Mouse (Mus musculus) fat pad, adult 2 months (tissue): ENCODE data around the gene Cpne9.
A peak's percentile ranks its signal among the peaks of the same experiment; 100 is the strongest.
"Not testable (repeated sequence)": the region's sequence is repeated elsewhere in the genome, so short reads cannot be mapped to it uniquely, and the experiment has no call there.

ENCODE experiments used
- DNase-seq: peaks from one replicate; pipeline ENCODE4 v3.0.0-alpha.2; 2011; ENCODE audit warnings: low read depth, low spot score; ENCODE audit errors: extremely low read depth

Gene Cpne9

DNA sequence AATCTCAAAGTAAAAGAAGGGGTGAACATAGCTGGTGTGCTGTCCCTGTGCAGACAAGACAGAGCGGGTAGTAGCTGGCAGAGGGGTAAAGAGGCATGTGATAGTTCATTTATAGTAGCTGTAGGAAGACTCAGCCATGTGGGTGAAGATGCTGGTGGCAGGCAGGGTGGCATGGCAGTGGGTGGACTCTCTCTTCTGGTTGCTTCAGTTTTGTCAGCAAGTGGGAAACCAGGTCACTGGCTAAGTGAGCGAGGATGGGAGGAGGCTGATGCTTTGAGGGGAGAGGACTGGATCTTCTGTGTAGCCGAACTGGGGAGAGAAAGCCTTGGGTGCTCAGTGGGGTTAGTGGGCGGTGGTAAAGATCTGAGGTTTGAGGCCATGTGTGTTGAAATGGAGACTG is 5.1 kb downstream of the Cpne9 start:
- no peak for DNase-seq

DNA sequence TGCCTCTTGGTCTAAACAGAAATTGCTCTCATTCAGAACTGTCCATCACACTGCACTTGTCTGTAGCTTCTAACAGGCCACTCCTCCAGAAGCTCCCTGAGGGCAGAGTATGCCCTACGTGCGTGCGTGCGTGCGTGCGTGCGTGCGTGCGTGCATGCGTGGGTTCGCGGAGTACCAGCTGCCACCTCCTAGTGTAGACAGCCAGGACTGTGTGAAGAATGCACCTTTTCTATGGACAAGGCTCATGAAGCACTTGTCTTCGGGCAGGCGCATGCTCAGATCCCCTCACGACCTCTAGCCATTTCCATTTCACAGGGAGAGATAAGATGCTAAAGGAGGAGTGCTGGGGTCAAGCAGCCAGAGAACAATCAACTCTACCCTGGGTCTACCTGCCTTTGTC is 7.2 kb downstream of the Cpne9 start:
- DNase-seq: no peak

DNA sequence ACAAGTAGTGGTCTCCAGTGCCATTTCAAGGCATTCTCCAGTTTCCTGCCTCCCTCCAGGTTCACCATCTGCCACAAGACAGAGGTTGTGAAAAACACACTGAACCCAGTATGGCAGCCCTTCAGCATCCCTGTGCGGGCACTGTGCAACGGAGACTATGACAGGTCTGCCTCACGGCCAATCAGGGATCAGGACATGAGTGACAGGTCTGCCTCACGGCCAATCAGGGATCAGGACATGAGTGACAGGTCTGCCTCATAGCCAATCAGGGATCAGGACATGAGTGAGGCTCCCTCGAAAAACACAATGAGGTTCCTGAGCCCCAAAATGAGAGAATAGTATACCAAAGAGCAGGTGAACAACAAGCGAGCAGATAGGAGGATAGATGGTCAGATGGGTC is 8.2 kb downstream of the Cpne9 start:
- no peak for DNase-seq

DNA sequence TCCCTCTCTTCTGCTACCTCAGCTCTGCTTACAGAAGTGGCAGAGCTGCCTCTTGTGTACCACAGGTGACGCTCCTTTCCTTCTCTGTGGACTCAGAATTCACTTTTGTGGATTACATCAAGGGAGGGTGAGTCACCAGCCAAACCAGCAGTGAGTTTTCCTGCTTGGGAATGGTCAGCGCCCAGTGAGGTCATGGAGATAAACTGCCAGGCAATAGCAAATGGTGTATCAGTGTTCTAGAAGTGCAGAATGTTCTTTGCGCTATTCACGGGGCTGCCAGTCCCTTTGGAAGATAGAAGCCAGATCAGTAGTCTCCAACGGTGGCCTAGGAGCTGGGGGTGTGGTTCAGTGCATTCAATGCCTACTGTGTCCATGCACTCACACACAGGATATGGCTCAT is 10.8 kb downstream of the Cpne9 start:
- no peak for DNase-seq

DNA sequence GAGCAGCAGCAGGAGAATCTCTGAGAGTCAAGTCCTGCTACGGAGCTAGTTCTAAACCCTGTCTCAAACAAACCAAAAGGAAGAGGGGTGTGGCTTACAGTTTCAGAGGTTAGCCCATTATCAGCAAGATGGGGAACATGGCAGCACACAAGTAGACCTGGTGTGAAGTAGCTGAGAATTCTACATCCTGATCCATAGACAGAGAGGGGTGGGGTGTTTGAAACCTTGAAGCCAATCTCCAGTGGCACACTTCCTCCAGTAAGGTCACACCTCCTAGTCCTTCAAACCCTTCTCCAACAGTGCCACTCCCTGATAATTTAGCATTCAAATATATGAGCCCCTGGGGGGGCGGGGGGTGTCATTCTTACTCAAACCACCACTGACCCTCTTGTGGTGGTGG is 13.9 kb downstream of the Cpne9 start:
- DNase-seq: no peak

DNA sequence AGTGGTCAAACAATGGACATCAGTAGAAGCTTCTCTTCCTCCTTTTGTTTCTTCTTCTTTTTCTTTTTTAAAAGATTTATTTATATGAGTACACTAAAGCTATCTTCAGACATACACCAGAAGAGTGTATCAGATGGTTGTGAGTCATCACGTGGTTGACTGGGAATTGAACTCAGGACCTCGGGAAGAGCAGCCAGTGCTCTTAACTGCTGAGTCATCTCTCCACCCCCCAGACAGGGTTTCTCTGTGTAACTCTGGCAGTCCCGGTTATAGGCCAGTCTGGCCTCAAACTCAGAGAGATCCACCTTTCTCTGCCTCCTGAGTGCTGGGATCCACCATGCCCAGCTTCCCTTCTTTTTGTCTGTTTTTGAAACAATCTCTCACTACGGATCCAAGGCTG is 14.5 kb downstream of the Cpne9 start:
- DNase-seq: no peak

DNA sequence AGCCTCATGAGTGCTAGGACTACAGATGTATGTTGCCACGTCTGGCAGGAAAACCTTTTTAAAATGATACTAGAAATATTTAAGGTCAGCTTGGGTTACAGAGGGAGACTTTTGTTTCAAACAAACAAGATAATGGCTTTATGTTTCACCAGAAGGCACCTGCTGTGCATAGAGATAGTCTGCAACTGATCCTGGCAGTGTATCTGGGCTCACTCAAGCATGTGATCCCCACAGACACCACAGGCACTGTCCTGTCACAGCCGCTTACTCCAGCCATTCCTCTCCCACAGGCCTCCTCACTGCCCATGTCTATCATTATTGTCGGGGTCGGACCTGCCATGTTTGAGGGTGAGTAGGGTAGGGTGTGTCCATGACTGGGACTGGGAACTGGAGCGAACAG is 19.2 kb downstream of the Cpne9 start:
- DNase-seq: no peak

DNA sequence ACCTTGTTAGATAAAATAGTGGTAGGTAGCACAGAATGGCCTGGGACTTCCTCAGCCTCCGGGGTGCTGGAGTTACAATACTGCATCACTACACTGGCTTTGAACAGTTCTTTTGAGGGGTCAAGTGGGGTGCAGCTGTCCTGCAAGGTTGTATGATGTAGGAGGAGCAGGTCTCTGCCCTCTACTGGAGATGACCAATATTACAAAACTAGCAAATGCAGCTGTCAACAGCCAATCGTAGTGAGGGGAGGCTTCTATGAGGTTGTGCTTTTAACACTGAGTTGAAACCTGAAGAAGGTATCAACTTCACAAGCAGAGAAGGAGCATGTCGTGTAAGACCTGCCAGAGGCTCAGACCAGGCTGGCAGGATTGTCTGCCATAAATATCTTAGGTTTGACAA is 20.2 kb downstream of the Cpne9 start:
- DNase-seq: no peak

DNA sequence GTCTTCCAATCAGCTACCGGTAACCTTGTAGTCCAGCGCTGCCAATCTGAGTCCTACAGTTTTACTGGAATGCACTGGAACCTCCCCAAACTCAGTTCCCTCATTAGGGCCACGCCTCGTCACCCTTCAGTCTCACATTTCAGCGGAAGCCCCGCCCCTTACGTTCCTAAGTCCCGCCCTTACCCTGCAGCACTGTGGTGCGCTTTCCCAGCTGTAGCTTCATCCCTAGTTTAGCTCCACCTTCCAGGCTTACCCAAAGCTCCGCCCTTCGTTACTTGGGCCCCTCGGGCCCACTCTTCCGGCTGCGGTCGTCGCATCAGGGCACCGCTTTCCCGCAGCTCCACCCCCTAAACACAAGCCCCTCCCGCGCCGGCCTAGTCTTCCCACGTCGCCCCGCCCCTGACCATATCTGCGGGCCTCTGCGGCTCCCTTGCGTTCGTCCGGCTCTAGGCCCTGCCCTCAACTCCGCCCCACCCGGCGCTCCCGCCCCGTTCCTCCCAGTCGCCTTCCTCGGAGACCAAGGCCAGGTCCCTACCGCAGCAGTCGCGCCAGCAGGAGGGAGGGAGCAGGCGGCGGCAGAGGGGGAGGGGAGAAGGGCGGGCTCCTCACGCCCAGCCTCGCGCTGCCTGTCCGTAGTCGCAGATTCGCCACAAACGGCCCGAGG is 24.3 kb downstream of the Cpne9 start:
- DNase-seq: peak; percentile 92

DNA sequence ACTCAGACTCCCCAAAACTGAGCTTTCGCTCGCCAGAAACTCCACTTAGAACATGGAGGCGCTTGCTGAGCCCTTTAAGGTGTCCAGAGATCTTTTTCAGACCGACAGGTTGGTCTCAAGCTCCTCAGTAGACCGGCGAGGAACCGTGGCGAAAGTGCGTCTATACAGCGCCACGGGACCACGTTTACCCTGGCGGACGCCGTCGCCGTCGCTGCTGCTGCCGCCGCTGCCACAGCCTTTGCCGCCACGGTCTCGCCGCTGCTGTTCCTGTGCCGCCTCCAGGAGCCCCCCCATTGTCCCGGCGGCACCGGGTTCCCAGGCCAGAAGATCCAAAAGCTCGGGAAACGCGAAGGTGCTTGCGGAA is 24.9 kb downstream of the Cpne9 start, which contains the start of gene Brpf1:
Gene Brpf1 (plus strand): TSS at position 152 of the 364 bp plus-strand sequence.
- no peak for DNase-seq

DNA sequence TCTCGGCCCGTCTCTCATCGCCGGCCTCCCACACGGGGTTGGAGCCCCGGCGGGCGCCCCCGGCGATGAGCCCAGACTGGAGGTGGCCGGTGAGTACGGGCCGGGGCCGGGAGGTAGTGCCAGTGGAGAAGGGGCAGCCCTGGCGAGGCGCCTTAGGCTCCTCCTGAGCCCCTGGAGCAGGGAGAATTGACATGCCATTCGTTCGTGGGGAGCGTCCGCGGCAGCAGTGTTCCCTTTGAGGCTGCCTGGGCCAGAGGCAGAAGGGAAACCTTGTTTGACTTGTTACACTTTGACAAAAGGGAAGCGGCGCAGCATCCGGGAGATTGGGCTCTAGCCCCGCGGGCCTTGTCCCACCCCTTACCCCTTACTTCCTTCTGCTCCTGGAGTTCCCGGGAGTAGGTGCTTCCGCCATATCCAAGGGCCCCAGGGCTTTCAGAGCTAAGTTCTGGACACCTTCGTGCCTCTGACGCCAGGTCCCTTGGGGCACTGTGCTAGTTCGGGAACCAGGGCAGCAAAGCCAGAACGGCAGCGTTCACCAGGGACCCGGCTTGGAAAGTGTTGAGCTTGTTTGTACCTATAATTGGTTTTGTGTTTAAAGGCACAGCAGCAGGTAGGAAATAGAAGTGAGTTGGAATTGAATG is 25.5 kb downstream of the Cpne9 start:
- no peak for DNase-seq

DNA sequence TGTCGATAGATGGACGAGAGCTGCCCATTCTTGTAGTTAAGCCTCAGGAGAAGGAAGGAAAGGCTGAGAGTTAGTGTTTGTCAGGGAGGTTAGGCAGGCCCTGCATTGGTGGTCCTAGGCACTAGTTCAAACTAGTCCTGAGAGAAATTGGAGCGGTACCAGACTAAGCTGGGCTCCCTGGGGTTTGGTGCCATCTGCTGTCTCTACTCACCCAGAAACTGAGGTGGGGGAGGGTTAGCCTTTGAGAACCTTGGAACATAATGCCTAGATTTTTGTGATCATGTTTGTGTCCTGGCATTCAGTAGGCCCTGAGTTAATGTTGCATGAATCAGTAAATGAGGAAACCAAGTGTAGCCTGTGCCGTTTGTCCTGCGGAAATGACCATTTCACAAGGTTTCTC is 26.0 kb downstream of the Cpne9 start:
- no peak for DNase-seq

DNA sequence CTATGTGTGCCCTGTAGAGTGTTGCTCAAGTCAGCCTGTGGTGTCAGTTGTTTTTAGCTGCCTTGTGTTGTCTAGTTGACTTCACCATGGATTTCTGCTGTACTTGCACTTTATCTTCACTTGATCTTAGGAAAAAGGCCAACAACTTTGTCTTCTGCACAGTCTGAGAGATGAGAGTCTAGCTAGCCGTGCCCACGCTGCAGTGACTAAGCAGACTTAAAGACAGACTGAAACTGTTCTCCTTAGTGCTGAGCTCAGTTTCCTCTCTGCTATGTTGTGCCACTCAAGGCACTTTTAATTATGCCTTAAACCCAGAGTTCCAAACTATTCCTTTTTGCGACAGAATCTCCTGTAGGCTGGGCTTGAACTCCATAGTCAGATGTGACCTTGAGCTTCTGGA is 33.9 kb downstream of the Cpne9 start:
- DNase-seq: no peak

DNA sequence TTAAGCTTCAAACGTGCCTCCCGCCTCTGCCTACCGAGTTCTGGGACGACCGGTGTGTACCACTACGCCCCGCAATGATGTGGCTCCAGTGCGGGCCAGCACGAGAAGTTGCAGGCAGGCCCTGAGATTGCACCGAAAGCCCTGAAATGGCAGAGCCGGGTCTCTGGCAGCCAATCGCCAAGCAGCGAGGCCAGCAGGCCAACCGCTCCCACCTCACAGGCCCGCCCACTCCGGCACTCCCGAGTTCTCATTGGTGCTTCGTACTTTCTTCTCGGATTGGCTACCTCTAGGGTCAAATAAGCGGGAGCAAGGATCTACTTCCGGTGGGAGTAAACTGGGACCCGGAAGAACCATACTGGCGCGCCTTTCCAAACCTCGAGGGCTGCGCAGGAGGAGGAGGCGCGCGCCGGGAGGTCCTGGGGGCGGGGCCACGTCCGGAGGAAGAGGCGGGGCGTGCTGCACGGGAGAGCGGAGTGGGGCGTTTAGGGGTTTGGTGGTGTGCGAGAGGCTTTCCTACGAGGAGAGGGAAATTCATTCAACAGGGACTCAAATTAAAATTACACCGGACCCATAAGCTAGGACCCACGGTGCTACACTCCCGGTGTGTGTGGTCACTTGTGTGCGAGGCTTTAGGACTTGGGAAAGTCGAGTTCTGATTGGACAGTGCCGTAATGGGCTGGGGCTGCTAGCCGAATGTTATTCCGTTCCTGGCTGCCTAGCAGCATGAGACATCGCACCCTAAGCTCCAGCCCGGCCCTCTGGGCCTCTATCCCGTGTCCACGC is 44.6 kb downstream of the Cpne9 start, which contains the start of gene Ogg1:
Gene Ogg1 (plus strand): TSS at position 440 of the 783 bp plus-strand sequence.
- DNase-seq: peak; percentile 92

DNA sequence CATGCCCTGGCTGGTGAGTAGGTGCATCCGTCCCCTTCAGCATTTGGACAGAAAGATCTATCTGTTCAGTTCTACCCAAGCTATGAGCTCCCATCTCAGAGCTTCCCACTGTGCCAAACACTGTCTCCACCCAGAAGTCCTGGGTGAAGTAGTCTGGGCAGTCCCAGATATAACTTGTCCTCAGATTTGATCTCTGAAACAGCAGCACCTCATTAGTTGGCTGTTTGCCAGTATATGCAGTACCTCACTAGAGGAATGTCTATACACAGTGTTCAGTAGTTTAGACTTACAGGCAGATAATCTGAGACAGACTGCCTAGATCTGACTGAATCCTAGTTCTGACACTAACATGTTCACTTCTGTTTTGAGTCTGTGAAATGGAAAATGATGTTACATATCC is 47.3 kb downstream of the Cpne9 start:
- no peak for DNase-seq

DNA sequence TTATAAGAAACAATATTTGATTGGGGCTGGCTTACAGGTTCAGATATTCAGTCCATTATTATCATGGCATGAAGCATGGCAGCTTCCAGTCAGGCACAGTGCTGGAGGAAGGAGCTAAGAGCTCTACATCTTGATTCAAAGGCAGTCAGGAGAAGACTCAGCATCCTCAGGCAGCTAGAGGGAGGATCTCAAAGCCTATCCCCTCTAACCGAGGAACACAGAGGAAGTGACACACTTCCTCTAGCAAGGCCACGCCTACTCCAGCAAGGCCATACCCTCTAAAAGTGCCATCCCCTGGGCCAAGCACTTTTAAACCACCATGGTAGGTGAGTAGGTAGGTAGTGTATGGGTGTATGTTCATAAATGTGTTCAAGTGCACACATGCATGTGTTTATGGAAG is 48.4 kb downstream of the Cpne9 start:
- DNase-seq: no peak

DNA sequence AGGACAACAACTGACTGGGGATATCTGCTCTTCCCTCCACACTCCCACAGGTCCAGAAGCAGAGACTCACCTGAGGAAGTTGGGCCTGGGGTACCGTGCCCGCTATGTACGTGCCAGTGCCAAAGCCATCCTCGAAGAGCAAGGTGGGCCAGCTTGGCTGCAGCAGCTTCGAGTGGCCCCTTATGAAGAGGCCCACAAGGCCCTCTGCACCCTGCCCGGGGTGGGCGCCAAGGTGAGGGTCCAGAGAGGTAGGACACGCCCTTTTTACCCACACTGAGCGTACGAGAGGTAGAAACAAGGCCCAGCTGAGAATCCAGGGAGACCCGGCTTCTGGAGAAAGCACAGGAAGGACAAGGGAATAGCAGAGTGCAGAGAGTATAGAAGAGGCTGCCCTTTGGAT is 49.6 kb downstream of the Cpne9 start:
- DNase-seq: no peak

DNA sequence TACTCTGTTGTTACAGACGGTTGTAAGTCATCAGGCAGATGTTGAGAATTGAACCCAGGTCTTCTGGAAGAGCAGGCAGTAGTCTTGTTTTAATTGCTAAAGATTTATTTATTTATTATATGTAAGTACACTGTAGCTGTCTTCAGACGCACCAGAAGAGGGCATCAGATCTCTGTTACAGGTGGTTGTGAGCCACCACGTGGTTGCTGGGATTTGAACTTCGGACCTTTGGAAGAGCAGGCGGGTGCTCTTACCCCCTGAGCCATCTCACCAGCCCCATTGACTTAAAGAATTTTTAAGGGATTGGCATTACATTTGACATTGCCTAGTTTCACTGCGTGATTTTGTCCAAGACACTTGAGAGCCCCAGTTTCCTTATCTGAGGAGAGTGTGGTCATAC is 50.6 kb downstream of the Cpne9 start:
- DNase-seq: not testable (repeated sequence)

DNA sequence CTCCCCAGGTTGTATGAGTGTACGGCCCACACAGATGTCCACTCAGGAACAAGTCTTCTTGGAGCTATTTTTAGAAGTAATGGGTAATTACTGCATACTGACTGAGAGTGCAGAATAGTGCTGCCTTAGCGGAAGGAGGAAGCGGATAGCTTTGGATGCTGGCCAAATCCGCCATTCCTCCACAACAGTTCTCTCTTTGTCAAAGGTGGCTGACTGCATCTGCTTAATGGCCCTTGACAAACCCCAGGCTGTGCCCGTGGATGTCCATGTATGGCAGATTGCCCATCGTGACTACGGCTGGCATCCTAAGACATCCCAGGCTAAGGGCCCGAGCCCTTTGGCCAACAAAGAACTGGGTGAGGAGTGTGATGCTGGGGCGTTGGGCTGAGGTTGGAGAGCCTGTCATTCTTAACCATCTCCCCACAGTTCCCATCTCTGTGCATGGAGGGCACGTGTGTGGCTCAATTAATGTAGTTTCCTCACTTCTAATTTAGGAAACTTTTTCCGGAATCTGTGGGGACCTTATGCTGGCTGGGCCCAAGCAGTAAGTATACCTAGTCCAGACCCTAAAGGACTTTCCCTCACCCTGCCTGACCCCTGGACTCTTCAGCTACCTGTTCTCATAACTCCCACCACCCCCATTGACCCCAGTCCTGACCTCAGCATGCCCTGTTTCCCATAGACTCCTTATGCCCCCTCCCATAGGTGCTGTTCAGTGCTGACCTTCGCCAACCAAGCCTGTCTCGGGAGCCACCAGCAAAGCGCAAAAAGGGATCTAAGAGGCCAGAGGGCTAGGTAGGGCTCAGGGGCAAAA is 51.2 kb downstream of the Cpne9 start:
- no peak for DNase-seq

DNA sequence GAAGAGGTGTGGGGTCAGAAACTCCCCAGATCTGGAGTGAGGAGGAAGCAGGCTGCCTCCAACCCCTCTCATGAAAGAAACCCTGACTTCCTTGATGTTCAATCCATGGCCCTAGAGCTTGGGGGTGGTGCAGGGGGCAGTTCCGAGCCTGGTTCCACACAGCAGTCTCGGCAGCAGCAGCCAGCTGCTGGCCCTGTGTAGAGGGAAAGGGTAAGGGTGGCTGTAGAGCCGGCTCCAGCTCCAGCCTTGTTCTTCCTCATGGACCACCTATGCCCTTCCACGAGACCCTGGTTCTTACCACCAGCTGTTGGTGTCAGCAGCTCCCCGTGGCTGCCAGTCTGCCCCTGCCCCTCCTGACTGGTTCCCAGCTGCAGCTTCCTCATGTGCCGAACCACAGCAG is 52.1 kb downstream of the Cpne9 start:
- DNase-seq: no peak

DNA sequence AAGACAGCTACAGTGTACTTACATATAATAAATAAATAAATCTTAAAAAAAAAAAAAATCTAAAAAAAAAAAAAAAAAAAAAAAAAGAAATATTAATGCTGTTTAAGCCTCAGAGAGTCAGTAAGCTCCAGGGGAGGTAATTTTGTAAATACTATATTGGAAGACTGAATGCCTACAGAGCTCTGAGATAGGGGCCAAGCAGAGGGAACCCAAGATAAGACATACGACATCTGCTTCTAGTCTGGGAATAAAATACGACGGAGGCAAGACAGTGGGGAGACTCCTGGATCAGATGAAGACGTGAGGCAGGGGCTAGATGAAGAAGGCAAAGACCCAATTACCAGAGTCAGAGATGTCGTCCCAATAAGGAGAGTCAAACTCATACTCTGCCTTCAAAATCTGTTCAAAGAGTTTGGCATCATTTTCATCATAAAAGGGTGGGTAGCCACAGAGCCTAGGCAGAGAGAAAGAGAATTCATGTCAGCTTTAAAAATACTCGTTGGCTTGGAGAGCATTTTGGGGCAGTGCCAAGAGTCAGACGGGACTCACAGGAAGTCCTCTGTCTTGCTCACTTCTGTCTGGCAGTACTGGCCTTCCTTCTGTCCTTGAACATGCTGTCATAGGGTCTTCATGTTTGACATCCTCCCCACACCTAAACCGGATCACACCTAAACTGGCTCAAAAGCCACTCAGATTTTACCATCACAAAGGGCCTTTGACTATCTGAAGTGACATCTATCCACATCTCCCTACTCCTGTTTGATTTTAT is 54.9 kb downstream of the Cpne9 start:
- no peak for DNase-seq
